Mouse (Mus musculus) limb, embryonic 12.5 days (tissue): ENCODE data around the gene Aqp11. TPM values are rescaled to one million over a fixed set of nuclear protein-coding genes. Genes with fewer than 3 reads are reported as not detected.

Source experiments
- ATAC-seq: fragments of 200-750 bp; cut with Nextera tagmentation; 2 replicates; pipeline ENCODE4 v1.8.0; 2017; ENCODE audit warnings: low read depth, moderate TSS enrichment; ENCODE audit not compliant: insufficient number of reproducible peaks, insufficient read depth, low FRiP score, low TSS enrichment
- H3K27ac ChIP-seq: fragments of 300-500 bp; sonication (generic); 2 replicates; pipeline ENCODE4 v1.5.1; 2016; ENCODE audit warnings: mild to moderate bottlenecking, moderate library complexity
- H3K27me3 ChIP-seq: fragments of 300-500 bp; sonication (generic); 2 replicates; pipeline ENCODE4 v1.6.1; 2016; ENCODE audit warnings: mild to moderate bottlenecking, moderate library complexity
- H3K36me3 ChIP-seq: fragments of 300-500 bp; sonication (generic); 2 replicates; pipeline ENCODE4 v1.6.1; 2016; ENCODE audit warnings: mild to moderate bottlenecking, moderate library complexity
- H3K4me1 ChIP-seq: fragments of 300-500 bp; sonication (generic); replicated peaks from 2 replicates; pipeline ENCODE4 v1.6.1; 2016
- H3K4me2 ChIP-seq: fragments of 300-500 bp; sonication (generic); 2 replicates; pipeline ENCODE4 v1.6.1; 2016; ENCODE audit warnings: mild to moderate bottlenecking, moderate library complexity
- H3K4me3 ChIP-seq: fragments of 300-500 bp; sonication (generic); replicated peaks from 2 replicates; pipeline ENCODE4 v1.5.1; 2016; ENCODE audit warnings: mild to moderate bottlenecking
- H3K9ac ChIP-seq: fragments of 300-500 bp; sonication (generic); replicated peaks from 2 replicates; pipeline ENCODE4 v1.6.1; 2016; ENCODE audit warnings: mild to moderate bottlenecking, moderate library complexity
- H3K9me3 ChIP-seq: fragments of 300-500 bp; sonication (generic); 2 replicates; pipeline ENCODE4 v1.6.1; 2016; ENCODE audit warnings: mild to moderate bottlenecking, moderate library complexity
- WGBS: fragments of 180-500 bp; shearing (Covaris S2); methylation state at CpG from one replicate; pipeline ENCODE4 v1.1.7; 2016; 5-methylcytosine and 5-hydroxymethylcytosine counted together
- polyA plus RNA-seq: library from polyadenylated mRNA; unstranded; fragments of >200 nt; fragmentation: Nextera tagmentation; extraction: Ambion mirVana; gene quantifications from 2 replicates; pipeline ENCODE4 v1.2.1, GENCODE M21; 2016

Aqp11 gene
- 2.5 and 2.8 TPM in 2 replicates for polyA plus RNA-seq

DNA sequence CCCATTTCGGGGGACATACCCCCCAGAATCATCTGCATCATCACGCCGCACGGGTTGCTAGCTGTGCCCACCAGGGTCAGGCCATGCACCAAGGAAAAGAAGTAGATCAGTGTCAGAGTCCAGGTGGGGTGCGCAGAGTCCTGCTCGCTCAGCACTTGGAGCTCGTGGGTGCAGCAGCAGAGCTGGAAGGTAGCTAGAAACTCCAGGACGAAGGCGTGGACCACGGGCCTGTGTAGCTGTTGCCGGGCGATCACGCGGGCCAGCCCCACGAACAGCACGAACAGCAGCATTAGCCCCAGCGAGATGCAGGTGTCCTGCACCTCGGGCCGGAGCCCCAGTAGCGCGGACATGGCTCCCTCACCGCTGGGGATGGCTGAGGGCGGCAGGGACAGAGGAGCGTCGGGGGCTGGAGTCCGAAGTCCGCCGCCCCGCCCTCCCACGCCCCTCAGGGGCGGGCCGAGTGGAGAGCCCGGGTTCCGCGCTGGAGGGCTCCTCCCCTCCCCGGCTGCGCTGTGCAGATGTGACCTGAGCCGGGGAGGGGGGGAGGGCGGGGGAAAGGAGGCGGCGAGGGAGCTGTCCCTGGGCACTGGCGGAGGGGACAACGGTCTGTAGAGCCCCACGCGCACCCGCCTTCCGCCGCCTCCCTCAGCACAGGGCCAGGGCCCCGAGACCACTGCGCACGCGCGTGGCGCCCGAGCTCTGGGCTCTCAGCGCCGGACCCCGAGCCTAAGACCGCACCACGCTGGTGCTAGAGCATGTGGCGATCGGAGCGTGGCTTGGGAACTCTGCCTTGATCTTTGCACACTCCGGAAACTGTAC lies at the start of gene Aqp11:
Gene Aqp11 (minus strand): TSS at position 652 of the 819 bp plus-strand sequence.
- under 1% methylated on average over 59 of the region's 64 CpGs for WGBS
- H3K4me1 ChIP-seq: peaks cover 15% of the 10 kb centered on the region

DNA sequence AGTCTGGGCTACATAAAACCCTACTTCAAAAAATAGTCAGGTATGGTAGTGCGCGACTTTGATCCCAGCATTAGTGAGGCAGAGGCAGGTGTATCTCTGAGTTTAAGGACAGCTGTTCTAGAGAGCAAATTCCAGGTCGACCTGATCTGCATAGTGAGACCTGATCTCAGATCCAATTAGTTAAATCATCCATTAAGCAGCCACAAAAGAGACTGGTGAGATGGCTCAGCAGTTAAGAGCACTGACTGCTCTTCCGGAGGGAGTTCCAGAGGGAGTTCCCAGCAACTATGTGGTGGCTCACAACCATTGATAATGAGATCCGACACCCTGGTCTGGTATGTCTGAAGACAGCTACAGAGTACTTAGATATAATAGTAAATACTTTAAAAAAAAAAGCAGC lies 45.4 kb upstream of the Aqp11 start:
- Histone ChIP-seq H3K4me2 (no peak overlapping the region), H3K9me3 (no peaks in the 10 kb centered on the region), H3K36me3 (no peaks in the 10 kb centered on the region), H3K27me3 (peaks cover 14% of the 10 kb centered on the region; the same call in 1 of the 2 replicates), H3K4me1 (no peaks in the 10 kb centered on the region), H3K27ac (no peak overlapping the region), H3K4me3 (no peak overlapping the region), H3K9ac (no peak overlapping the region)
- ATAC-seq: no peak
- 61% methylated on average over 5 of the region's 5 CpGs for WGBS

More for the DNA sequence above, at the start of gene Aqp11:
- ATAC-seq: peak; percentile 97
- H3K9ac ChIP-seq: peak within 1 kb of the TSS; percentile 63
- H3K36me3 ChIP-seq: no peaks in the 10 kb centered on the region
- H3K4me2 ChIP-seq: peak within 1 kb of the TSS; percentile 90
- peak within 1 kb of the TSS; percentile 65 for H3K4me3 ChIP-seq
- H3K27ac ChIP-seq: no peak within 1 kb of the TSS
- no peaks in the 10 kb centered on the region for H3K9me3 ChIP-seq
- peaks cover 10% of the 10 kb centered on the region for H3K27me3 ChIP-seq

- 71% methylated on average over 8 of the region's 8 CpGs for WGBS
These were observed 43.4 kb upstream of the Aqp11 start for GRCm38 (mm10) chr7:97781496-97781895.

GRCm38 (mm10) chr7:97780815-97781214 lies 42.7 kb upstream of the Aqp11 start:
- no peak overlapping the region for H3K9ac ChIP-seq
- H3K9me3 ChIP-seq: no peaks in the 10 kb centered on the region
- WGBS: 83% methylated on average over 1 of the region's 1 CpGs
- H3K4me3 ChIP-seq: no peak overlapping the region
- no peaks in the 10 kb centered on the region for H3K4me1 ChIP-seq
- no peak overlapping the region for H3K4me2 ChIP-seq
- H3K27me3 ChIP-seq: peaks cover 8% of the 10 kb centered on the region; the same call in 1 of the 2 replicates
- no peak for ATAC-seq
- no peak overlapping the region for H3K27ac ChIP-seq
- H3K36me3 ChIP-seq: no peaks in the 10 kb centered on the region

More at GRCm38 (mm10) chr7:97781496-97781895, 43.4 kb upstream of the Aqp11 start:
- Histone ChIP-seq H3K36me3 (no peaks in the 10 kb centered on the region), H3K4me3 (no peak overlapping the region), H3K9ac (no peak overlapping the region), H3K9me3 (no peaks in the 10 kb centered on the region), H3K27ac (no peak overlapping the region), H3K4me1 (no peaks in the 10 kb centered on the region), H3K27me3 (peaks cover 14% of the 10 kb centered on the region; the same call in 1 of the 2 replicates), H3K4me2 (no peak overlapping the region)
- no peak for ATAC-seq

DNA sequence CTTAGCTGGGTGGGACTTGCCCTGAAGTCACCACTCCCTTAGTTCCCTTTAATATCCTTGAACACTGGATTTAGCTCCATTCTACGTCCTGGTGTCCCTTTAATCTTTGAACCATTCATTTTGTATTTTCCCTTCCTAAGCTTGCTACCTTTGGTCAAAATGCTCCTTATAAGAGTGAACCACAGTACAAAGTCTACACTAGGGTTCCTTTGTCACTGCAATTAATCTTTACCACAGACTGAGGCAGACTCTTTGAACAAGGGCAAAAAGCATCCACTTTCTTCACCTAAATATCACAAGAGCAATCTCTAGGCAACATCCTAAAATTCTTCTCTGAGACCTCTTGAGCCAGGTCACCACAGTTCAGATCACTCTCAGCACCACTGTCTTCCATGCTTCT lies 42.1 kb upstream of the Aqp11 start:
- WGBS: 74% methylated on average over 1 of the region's 1 CpGs
- no peaks in the 10 kb centered on the region for H3K36me3 ChIP-seq
- H3K9me3 ChIP-seq: no peaks in the 10 kb centered on the region
- H3K27me3 ChIP-seq: peaks cover 3% of the 10 kb centered on the region; the same call in 1 of the 2 replicates
- H3K27ac ChIP-seq: no peak overlapping the region
- no peak overlapping the region for H3K4me2 ChIP-seq
- H3K4me1 ChIP-seq: no peaks in the 10 kb centered on the region
- no peak overlapping the region for H3K9ac ChIP-seq
- no peak for ATAC-seq
- no peak overlapping the region for H3K4me3 ChIP-seq

DNA sequence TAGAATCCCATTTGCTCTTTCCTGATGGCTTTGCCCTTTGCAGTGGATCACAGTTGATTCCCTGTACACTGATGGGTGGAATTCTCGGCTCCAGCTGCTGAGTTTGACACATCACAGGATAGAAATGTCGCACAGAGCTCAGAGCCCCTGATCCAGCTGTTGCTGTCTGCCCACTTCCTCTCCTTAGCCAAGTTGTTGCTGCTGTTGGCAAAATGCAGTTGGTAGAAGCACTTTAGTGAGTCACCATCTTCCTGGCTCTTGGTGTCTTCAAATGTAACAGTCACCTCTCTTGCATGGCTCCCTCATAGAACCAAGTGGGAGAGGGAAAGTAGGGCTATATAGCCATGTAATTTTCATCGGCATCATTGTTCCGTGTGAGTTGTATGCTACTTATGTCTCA lies 39.1 kb upstream of the Aqp11 start:
- Histone ChIP-seq H3K27ac (no peak overlapping the region), H3K9ac (no peak overlapping the region), H3K4me3 (no peak overlapping the region), H3K36me3 (no peaks in the 10 kb centered on the region), H3K27me3 (no peaks in the 10 kb centered on the region), H3K4me2 (no peak overlapping the region), H3K9me3 (no peaks in the 10 kb centered on the region), H3K4me1 (no peaks in the 10 kb centered on the region)
- ATAC-seq: no peak
- 95% methylated on average over 4 of the region's 4 CpGs for WGBS

DNA sequence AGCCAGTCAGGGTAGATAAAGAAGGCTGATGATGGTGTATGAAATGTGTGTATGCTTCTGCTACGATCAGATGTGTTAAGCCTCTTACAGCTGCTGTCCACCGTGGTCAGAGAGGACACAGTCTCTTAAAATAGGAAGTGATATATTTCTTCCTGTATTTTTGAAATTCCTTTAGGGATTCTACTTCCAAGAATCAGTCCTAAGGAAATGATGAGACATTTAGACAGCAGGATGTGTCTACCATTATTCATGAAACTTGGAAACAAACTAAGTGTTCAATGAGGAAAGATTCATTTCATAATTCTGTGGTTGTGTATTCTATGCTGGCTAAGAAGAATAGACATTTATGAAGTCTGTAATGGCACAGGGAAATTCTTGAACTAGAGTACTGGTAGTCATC lies 37.8 kb upstream of the Aqp11 start:
- Histone ChIP-seq H3K36me3 (no peaks in the 10 kb centered on the region), H3K9ac (no peak overlapping the region), H3K9me3 (no peaks in the 10 kb centered on the region), H3K27me3 (no peaks in the 10 kb centered on the region), H3K27ac (no peak overlapping the region), H3K4me1 (no peaks in the 10 kb centered on the region), H3K4me2 (no peak overlapping the region), H3K4me3 (no peak overlapping the region)
- no peak for ATAC-seq
- 81% methylated on average over 2 of the region's 2 CpGs for WGBS

- no peak for ATAC-seq
- H3K27ac ChIP-seq: no peak overlapping the region
- H3K36me3 ChIP-seq: no peaks in the 10 kb centered on the region
- H3K9ac ChIP-seq: no peak overlapping the region
- no peaks in the 10 kb centered on the region for H3K9me3 ChIP-seq
- H3K4me2 ChIP-seq: no peak overlapping the region
- no peaks in the 10 kb centered on the region for H3K4me1 ChIP-seq
- no peaks in the 10 kb centered on the region for H3K27me3 ChIP-seq
- no peak overlapping the region for H3K4me3 ChIP-seq
- 67% methylated on average over 3 of the region's 3 CpGs for WGBS
These were observed 37.3 kb upstream of the Aqp11 start for GRCm38 (mm10) chr7:97775380-97775779.

DNA sequence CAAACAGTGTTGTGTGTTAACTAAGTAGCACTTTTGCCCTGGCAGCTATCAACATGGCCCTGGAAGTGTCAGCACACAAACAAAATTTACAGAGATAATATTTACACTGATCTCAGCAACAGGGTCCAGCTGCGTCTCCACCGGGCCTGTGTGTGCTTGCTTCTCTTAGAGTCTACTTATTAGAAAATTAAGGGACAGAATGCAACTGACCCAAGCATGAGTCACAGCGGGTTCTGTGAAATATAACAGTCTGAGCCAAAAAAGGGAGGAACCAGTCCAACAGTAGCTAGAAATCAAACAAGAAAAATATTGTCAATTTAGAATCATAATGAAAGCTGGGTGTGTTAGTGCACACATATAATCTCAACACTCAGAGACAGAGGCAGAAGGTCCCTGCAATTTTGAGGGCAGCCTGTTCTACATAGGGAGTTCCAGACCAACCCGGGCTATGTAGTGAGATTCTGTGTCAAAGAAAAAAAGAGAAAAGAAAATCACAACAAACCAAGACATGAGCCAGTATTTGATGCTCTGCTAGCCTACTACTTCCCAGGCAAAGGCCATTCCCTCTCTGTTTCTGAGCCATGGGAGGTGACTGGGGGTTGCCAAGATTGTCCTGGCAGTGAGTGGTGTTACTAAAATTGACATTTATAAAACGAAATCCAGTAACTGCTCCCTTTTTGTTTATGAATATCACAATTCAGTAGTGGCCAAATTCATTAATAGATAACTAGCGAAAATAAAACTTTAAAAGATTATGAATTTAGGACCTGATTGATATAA lies 32.9 kb upstream of the Aqp11 start:
- 85% methylated on average over 6 of the region's 6 CpGs for WGBS
- no peaks in the 10 kb centered on the region for H3K27me3 ChIP-seq
- H3K4me3 ChIP-seq: no peak overlapping the region

GRCm38 (mm10) chr7:97769020-97769419 lies 30.9 kb upstream of the Aqp11 start:
- H3K4me1 ChIP-seq: no peaks in the 10 kb centered on the region
- H3K4me3 ChIP-seq: no peak overlapping the region
- no peaks in the 10 kb centered on the region for H3K9me3 ChIP-seq
- WGBS: 76% methylated on average over 4 of the region's 4 CpGs
- no peak overlapping the region for H3K4me2 ChIP-seq
- no peak overlapping the region for H3K27ac ChIP-seq
- H3K9ac ChIP-seq: no peak overlapping the region
- no peak for ATAC-seq
- H3K36me3 ChIP-seq: no peaks in the 10 kb centered on the region
- no peaks in the 10 kb centered on the region for H3K27me3 ChIP-seq

More for the DNA sequence above, 32.9 kb upstream of the Aqp11 start:
- Histone ChIP-seq H3K36me3 (no peaks in the 10 kb centered on the region), H3K9ac (no peak overlapping the region), H3K9me3 (no peaks in the 10 kb centered on the region), H3K4me2 (no peak overlapping the region), H3K4me1 (no peaks in the 10 kb centered on the region), H3K27ac (no peak overlapping the region)
- no peak for ATAC-seq

- Histone ChIP-seq H3K9ac (no peak overlapping the region), H3K27ac (no peak overlapping the region), H3K27me3 (no peaks in the 10 kb centered on the region), H3K9me3 (no peaks in the 10 kb centered on the region), H3K4me1 (no peaks in the 10 kb centered on the region), H3K4me2 (no peak overlapping the region), H3K36me3 (no peaks in the 10 kb centered on the region), H3K4me3 (no peak overlapping the region)
- no peak for ATAC-seq
- 72% methylated on average over 8 of the region's 8 CpGs for WGBS
These were observed 29.8 kb upstream of the Aqp11 start for GRCm38 (mm10) chr7:97767841-97768240.
